Mouse (Mus musculus): ENCODE measurements around the gene Zfp12.

- TF ChIP-seq EP300 (IDR thresholded peaks at IDR 0.05; ENCODE audit: low read depth) (no peak), CTCF (IDR thresholded peaks at IDR 0.05; ENCODE audit: low read depth) (peak; percentile 51)
Measured at GRCm38 (mm10) chr5:143284762-143285161, 49.8 kb downstream of the Zfp12 start.
